Mouse (Mus musculus): Measurements from ENCODE around the gene Clcn1.

- TF ChIP-seq CTCF (IDR thresholded peaks at IDR 0.05) (no peak), POLR2A (IDR thresholded peaks at IDR 0.05; ENCODE audit: insufficient read depth, low read depth, low read length) (no peak)
Observed at GRCm38 (mm10) chr6:42351776-42352485, 65.4 kb downstream of the Clcn1 start.
